Mouse (Mus musculus) kidney, adult 9 months (tissue): ENCODE data around the gene Gm20747.
"Not testable (repeated sequence)": the region's sequence is repeated elsewhere in the genome, so short reads cannot be mapped to it uniquely, and the experiment has no call there.

Source experiments
- DNase-seq: peaks from one replicate; pipeline ENCODE4 v3.0.0; 2022

Gm20747 gene

DNA sequence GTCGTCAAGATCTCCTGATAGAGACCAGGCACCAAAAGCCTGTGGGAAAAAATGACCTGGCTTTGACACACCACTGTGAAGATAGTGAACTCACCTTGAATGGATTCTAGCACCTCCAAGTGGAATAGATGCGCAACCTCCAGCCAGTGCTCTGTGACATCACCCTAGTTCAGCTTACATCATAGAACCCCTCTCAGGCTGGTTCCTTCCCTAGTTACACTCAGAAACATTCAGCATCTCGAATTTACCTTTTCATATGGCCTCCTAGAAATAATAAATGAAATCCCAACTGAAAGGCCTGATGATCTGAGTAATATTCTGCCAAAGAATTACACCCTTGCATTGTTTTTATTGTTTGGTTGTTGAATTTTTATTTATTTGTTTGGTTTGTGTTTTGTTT lies at the start of gene Gm20747:
TSS of gene Gm20747 (minus strand) at position 101 of the 400 bp plus-strand sequence.
- not testable (repeated sequence) for DNase-seq
